Mouse (Mus musculus): ENCODE data around the gene Car9.

- TF ChIP-seq MAX (IDR thresholded peaks at IDR 0.05; ENCODE audit: low read depth) (no peak), USF1 (IDR thresholded peaks at IDR 0.05; ENCODE audit: low read depth) (no peak), MYOG (IDR thresholded peaks at IDR 0.05; ENCODE audit: control insufficient read depth in 1 of 3, insufficient read depth in 1 of 3, insufficient read length in 2 of 3, low read depth in 2 of 3) (no peak), CEBPB (IDR thresholded peaks at IDR 0.05; ENCODE audit: insufficient read depth, poor library complexity, severe bottlenecking) (no peak), POLR2A (IDR thresholded peaks at IDR 0.05; ENCODE audit: insufficient read length, low read depth) (no peak), TCF12 (IDR thresholded peaks at IDR 0.05; ENCODE audit: insufficient read depth, poor library complexity, severe bottlenecking) (no peak)
Observed at GRCm38 (mm10) chr4:43481894-43482456, 24.8 kb upstream of the Car9 start.

Data from myocyte (in vitro differentiated cells).